Mouse (Mus musculus) olfactory bulb, adult 2 months (tissue): ENCODE data around the gene Poc1a.

Experiments
- CTCF ChIP-seq: fragments of 200-500 bp; IDR thresholded peaks from 2 replicates; pipeline ENCODE4 v1.5.1; 2012; ENCODE audit warnings: low read depth, mild to moderate bottlenecking, low read length, moderate library complexity; ENCODE audit not compliant: insufficient read depth
- POLR2A ChIP-seq: fragments of 200-500 bp; IDR thresholded peaks from 2 replicates; pipeline ENCODE4 v1.6.1; 2012; ENCODE audit warnings: mild to moderate bottlenecking, low read depth, low read length, moderate library complexity; ENCODE audit not compliant: insufficient read depth

DNA sequence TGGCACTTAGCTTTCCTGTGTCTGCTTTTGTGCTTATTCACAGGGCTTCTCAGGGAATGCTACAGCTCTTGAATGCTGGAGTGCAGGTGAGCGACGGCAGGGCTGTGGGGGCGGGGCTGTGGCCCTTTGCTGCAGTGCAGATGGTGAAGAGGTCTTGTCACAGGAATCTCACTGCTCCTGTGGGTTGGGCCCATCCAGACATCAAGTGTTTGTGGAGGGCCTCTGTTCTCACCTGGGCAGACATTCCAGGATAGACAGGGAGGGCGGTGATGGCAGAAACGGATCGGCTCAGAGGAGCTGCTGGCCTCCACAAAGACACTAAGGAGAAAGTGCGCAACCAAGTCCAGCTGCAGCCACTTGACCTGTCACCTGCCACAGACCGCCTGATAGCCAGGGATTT, 45.4 kb downstream of the Poc1a start:
- no peak for TF ChIP-seq POLR2A
- no peak for TF ChIP-seq CTCF
